Mouse (Mus musculus) spleen, adult 2 months (tissue): ENCODE results near the gene Sbno2.

Source experiments
- CTCF ChIP-seq: fragments of 200-500 bp; IDR thresholded peaks from 2 replicates; pipeline ENCODE4 v1.5.1; 2011; ENCODE audit warnings: mild to moderate bottlenecking, inconsistent platforms; ENCODE audit not compliant: insufficient read depth, insufficient read length, insufficient replicate concordance; ENCODE audit errors: extremely low read depth
- POLR2A ChIP-seq: fragments of 200-500 bp; IDR thresholded peaks from 2 replicates; pipeline ENCODE4 v1.6.1; 2011; ENCODE audit warnings: low read depth, low read length, inconsistent platforms

- TF ChIP-seq POLR2A: peak; percentile 89
- peak; percentile 51; the same call in 1 of the 2 replicates for TF ChIP-seq CTCF
These were observed 30.4 kb downstream of the Sbno2 start for GRCm38 (mm10) chr10:80074813-80075601.
